Mouse (Mus musculus): Measurements from ENCODE around the gene Ube2h.

Gene Ube2h

DNA sequence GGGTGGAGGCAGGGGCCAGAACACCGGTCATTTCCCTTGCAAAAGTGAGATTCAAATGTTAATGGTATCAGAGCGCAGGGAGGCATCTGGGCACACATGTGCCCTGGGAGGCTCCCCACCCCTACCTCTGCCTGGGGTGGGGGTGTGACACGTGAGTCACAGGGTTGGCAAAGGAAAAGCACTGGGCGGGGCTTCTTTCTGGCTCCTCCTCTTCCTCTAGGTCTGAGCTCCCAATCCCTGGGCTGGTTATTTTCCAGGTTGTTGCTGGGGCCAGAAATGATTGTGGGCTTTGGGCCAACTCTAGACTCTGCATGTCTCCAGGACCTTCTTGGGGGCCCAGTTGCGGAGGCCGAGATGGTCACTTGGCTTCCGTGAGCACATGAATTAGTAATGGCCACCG, 108.2 kb downstream of the Ube2h start:
- no peak for DNase-seq (ENCODE audit: low spot score)

DNA sequence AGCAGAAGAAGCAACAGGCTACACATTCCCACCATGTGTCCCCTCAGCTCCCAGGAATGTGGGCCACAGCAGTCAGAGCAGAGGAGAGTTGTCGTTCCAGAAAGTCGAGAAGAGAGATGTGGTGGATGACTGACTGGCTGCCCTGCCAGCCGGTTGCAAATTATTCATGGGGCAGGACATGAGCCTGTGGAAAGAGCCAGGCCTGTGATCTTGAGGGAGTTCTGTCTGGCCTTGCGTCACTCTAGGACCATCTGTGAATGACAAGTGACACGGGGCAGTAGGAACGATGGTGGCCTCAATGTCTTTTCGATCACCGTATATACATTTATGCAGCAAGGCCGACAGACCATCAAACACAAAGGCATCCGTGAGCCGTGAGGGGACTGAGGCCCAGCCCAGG, 108.7 kb downstream of the Ube2h start:
- DNase-seq (ENCODE audit: low spot score) = no peak

DNA sequence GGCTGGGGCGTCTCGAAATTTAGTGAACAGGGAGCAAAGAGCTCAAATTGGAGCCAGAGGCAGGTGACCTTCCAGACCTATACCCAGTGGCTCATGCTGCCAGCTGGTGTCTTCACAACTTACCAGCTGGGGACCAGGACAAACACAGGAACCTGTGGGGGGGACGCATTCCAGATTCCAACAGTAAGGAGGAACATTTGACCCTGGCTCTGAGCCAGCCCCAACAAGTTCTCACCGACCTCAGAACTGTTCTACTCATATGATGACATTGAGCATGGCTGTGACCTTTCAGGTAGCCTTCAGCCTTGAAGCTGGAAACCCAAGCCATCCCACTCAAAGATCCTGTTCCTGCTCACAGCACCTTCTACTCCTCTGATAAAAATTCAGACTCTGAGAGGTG, 120.7 kb downstream of the Ube2h start:
- DNase-seq (ENCODE audit: low spot score) = no peak

DNA sequence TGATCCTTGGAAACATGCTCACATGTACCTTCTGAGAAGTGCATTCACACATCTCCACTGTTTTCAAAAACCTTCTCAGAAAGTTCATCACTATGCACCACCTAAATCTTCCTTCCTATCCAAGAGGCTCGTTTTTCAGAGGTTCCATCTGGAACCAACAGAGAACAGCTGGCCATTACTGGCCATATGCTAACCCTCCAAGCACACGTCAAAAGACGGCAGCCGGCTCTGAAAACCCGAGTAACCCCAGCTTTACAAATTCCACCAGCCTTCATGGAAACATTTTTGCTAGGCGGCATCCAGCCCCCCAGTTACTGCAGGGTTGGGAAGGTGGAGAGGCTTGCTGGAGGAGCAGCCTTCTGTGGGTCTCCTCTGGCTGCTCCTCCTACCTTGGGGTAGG, 122.3 kb downstream of the Ube2h start:
- no peak for DNase-seq (ENCODE audit: low spot score)

DNA sequence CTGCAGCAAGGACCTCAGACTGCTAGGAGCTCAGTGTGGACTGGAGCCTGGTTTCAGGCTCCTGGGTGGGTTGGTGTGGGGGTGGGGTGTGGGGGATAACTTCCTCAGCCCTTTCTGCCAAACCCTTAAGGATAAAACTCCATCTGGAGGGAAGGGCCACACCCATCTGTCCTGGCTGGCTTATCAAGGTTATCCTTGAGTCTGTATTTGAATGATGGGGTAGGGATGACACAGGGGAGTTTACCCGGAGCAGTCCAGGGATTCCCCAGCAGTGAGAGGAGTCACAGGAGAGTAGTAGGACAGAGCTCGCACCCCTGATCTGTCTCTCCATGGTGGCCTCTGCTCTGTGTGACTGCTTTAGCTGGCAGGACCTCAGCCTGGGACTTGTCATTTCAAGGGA, 124.0 kb downstream of the Ube2h start:
- DNase-seq (ENCODE audit: low spot score) = no peak

DNA sequence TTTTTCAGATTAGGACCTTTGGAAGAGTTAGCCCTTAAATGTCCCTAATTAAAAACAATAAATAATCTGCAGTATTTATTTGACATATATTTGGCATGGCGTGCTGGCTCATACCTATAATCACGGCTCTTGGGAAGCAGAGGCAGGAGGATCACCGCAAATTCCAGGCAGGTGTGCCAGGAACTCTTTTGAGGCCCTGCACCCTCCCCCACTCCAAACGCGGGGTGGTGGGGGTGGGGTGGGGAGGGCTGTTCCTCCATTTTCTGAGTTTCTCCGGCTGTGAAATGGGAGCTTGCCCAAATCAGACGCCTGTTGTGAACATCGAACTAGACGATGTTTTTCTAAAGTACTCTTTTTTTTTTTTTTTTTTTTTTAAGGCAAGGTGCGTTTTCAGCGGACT, 125.3 kb downstream of the Ube2h start:
- DNase-seq (ENCODE audit: low spot score) = no peak

DNA sequence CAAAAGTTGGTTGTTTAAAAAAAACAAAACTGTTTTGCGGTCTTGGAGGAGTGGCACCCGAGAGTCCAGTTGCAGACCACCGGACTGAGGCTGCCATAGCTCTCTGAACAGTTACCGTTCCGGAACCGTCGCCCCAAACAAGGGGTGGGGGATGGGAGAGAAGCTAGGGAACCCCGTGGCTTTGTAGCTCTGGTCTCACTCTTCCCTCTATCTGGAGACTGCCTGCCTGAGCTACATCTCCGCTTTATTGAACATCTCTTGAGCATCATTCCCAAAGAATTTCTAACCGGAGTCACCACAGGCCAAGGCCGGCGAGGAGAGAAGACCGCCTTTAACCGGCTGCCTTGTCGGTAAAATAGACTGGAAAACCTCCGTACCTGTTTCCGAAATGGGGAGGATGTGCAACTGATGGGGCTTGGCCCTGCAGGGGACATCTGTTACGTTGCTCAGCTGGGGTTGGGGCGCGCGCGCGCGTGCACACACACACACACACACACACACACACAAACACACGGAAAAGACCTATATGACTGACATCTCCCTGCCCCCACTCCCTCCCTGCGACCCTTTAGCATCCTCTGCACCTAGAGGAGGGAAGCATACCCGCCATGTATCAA, 126.2 kb downstream of the Ube2h start:
- no peak for DNase-seq (ENCODE audit: low spot score)

DNA sequence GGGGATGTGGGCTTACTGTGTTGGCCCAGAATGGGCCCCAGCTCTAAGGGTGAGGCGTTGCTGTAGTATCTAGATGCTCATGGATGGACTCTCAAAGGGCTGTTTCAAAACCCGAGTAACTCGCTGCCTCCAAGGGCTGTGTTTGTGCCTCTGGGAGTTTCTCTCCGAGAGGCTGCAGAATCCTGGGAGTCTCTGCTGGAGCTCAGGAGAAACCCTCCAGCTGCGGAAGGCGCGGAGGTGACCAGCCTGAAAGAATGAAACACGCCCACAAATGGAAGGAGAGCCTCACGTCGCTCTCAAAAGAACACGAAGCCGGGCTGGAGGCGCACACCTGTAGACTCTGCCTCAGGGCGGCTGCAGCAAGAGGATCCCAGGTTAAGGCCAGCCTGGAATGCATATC, 127.0 kb downstream of the Ube2h start:
- no peak for DNase-seq (ENCODE audit: low spot score)

DNA sequence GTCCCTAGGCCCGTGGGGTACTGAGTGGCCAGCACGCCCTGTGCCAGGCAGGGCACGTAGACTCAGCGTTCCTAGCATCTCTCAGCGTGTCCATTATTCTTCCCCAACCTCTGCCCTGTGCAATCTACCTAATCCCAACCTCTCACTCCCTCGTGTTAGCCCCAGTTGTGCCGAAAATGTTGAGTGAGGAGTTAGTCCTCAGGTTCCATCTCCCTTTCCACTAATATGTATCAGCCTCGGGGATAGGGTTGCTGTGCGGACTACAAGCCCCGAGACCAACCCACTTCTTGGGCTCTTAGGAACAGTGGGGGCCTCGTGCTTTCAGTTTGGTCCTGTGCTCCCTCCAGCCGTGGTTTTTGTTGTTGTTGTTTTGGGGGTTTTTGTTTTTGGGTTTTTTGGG, 127.8 kb downstream of the Ube2h start:
- DNase-seq (ENCODE audit: low spot score) = no peak

DNA sequence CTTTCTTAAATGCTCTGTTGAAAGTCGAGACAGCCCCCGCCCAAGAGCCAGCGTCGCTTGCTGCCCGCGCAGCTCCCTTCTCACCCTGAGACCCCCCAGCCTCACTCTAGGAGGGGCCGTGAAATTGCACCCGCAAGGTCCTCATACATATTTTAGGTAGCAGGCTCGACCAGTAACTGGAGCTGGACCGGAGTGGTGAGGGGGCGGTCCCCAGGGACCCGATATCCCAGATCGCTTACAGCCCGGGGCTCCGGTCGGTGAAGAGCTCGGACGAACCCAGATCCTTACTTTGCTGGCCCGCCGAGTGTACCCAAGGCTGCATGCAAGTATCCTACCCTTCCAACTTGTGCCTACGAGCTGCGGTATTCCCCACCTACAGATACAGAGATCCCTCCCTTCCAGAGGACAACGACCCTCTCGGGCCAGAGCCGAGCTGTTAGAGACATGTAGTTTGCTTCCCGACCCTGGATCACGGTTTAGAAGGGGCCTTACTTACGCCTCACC, 128.4 kb downstream of the Ube2h start:
- no peak for DNase-seq (ENCODE audit: low spot score)

DNA sequence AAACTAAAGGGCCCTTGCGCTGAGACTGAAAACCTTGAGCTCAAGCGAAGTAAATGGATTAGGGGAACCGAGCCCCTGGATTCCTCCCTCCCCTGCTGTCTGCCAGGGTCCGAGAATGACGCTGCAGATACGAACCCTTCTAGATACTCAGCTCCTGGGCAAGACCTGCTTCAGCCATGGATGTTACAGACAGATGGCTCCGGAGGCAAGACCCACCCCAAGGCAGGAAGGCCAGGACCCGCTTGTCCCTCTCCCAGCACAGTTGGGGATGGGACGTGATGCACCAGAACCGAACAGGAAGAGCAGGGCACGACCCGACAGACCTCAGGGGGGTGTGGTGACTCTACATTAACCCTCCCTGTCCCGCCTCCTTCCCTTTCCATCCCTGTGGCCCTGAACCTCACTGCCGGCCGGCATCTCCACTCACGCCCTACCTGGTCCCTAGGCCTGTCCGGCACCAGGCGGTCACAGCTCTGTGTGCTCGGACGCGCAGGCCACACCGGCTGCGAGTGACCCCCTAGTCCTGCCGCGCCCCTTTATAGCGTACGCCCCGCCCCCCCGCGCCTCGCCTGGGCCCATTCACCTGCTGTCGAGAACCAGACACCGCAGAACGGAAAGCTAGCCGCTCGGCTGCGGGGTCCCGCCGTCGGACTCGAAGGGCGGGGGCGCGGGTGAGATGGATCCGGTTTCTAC, 129.0 kb downstream of the Ube2h start:
- no peak for DNase-seq (ENCODE audit: low spot score)

DNA sequence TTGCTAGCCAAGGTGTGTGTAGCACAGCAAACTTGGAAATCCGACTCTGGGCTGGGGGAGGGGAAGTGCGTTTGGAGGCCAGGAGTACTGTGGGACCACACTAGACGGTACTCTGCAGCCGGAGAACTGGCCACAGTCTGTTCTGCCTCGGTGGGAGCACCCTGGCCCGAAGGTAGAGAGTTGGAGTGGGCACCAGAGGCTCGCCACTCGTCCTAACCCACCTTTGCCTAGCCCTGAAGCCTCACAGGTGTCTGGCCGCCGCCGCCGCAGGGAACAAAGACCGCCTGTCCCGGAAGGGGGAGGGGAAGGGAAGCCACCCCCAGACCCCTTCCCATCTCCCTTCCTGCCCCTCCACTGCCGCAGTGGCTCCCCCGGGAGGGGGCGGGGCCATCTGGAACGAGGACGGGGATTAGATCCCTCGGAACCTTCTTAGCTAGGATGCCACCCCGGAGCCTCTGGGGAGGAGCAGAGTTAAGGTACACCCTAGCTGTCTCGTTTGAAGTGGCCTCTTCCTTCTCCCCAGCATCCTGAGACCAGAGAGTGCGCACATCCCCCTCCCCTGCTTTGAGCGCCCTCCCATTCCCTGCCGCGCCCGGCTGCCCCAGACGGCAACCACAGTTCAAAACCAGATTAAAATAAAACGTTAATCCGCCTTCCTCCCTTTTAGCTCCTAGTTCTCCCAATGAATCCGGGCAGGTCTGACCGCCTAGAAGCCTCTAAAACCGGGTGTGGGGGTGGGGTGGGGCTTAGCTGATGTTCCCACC, 129.7 kb downstream of the Ube2h start:
- DNase-seq (ENCODE audit: low spot score) = peak; percentile 19

DNA sequence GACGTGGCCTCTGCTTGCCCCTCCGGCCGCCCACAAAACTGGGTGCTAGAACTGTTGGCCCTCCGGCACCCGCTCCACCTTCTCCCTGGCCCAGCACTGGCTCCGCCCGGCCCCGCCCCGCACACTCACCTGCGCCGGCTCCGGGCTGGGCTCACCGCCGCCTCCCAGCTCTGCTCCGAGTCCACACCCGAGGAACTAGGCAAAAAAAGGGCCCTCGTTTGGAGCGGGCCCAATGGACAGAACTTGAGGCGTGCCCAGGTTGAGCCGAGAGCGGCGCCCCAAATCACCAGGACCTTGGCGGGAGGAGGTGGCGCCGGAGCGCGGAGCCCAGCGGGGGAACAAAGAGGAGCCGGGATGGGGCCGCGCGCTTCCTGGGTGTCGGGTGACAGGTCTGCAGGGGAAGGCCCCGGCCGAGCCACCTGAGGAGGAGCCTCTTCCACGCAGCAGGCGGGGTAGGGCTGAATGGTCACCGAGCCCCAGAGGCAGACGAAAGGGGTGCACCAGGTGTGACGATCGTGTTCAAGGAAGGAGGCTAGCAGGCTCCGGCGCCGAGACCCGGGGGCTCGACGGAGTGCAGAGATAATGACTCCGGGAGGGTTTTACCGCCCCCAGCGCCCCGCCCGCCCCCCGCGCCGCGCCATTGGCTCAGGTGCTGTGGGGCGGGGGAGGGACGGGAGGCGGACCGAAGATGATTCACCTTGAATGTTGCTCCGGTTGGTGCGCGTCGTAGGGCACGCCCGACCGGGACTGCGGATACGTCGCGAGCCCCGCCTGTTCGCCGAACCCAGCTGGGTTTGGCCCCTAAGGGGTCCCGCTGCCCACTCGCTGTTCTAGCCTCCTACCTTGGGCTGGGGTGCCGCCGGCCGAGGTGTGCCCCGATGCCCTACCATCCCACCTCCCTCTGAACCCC, 130.5 kb downstream of the Ube2h start:
- DNase-seq (ENCODE audit: low spot score) = peak; percentile 63

DNA sequence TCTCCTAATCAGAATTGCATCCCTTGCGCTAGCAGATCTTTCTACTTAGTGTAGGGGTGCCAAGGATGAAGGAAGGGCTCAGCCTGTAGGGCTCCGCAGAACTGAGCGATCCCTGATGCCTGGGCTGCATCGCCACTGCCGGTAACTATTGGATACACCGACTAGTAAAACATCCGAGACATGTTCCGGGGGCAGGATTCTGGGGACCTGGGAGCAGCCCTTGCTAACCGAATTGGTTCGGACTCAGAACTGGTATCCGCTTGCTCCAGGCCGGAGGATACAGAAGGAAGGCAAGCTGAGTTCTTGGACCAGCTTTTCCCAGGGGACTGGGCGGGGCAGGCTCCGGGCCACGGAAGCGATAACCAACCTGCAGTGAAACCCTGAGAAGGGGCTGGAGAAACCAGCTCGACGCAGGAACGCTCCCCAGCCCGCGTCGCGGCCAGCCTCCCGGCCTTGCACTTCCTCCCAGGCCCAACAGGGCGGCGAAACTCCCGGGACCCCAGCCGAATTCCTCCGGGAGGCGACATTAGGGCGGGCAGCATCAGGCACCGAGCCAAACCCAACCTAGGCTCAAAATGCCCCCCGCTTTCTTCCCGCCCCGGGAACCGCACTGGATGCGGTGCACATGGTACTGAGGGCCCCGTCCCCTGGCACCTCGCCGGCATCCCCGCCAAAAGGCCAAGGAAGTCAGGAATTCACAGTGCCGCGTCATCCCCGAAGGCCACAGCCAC, 131.4 kb downstream of the Ube2h start:
- peak; percentile 49 for DNase-seq (ENCODE audit: low spot score)

DNA sequence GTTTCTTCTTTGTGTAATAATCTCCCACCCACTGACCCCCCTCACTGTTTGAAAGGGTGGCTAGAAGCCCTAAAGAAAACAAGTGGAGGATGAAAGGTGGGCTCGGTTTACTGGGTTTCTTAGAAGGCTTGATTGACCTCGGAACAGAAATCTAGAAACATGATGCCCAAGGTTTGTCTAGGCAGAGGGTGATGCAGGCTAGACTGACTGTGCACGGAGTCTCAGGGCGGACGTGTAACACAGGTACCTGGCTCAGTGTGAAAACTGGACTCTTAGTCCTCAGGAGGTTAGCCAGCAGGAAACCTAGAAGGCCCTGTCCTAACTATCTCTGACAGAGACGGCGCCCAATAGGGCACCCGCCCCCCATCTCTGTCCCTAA, 131.9 kb downstream of the Ube2h start:
- no peak for DNase-seq (ENCODE audit: low spot score)

DNA sequence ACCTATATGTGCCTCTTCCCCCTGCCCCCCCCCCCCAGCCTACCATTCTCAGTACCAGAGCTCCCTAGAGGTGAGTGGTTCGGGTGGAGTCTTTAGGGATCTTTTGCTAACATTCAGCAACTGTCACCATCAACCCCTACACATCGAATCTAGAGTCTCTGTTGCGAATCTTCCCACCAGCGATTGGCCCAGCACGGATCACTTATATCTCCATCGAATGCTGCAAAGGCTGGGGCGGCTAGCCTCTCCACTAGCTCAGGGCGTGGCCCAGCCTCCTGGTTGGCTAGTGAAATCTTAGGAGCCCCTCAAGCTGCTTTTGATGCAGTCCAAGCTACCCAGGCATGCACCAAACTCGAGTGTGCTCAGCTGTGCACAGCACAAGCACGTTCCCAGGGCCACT, 132.4 kb downstream of the Ube2h start:
- DNase-seq (ENCODE audit: low spot score) = no peak

DNA sequence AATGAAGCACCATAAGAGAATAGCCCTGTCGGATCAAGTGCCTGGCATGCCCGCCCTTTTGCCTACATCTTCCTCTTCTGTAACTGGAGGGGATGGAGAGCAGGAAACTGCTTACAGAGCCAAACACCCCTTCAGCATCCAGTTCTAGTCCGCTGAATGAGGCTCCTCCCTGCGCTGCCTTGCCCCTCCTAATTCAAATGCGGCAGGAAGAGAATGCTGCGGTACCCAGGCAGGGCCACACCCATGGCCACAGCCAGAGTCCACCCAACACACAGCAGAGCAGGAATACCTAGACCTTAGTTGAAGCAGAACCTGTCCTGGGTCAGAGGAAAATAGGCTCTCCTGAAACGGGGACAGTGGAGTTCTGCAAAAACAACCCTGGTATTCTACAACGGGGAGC, 133.1 kb downstream of the Ube2h start:
- DNase-seq (ENCODE audit: low spot score) = no peak

DNA sequence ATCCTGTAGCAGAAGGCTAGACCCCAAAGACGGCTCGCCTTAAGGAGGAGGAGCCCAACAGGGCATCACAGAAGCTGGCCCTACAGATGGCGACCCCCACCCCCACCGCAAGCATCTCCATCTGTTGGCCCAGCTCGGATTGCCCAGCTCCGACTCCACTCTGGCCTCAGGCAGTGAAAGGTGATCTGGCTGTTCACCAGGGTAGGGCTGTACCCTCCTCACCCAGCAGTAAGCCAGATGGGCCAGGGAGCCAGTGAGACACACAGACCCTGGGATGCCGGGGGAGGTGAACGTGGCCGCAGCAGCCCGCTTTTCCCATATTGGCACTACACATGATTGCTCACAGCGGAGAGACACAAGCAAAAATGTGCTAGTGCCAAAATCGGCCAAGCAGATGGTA, 135.2 kb downstream of the Ube2h start:
- no peak for DNase-seq (ENCODE audit: low spot score)

DNA sequence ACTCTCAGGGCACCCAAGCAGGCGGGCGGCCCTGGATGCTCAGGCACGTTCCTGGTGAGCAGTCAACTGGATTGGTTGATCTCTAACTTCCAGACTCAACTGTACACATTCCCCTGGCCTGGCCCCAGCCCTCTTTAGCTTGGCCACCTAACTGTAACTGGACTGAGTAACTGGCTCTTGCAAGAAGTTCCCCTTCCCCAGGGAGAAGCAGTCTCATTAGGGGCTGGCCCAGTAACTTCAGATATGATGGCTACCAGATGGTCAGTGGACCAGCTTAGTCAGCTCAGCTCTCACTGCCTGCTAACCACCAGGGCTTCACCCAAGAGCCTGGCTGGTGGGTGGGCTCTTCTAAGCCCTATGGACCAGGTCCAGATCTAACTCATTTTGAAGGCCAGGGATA, 136.1 kb downstream of the Ube2h start:
- DNase-seq (ENCODE audit: low spot score) = no peak

DNA sequence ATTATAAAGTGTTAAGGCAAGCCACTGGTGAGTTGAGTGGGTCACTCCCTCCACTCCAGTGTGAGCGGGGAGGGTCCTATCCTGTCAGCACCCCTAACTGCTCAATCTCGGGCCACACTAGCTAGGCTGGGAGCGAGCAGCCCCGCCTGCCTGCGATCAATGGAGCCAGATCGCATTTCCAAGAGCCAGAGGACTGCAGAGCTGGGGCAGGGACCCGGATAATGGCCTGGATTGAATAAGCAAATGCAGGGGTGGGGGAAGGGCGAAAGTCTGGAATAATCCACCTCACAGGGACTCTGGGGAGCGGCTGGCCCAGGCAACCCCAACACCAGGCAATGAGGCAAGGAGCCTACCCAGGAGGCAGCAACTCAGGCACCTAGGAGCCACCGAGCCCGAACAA, 137.1 kb downstream of the Ube2h start:
- no peak for DNase-seq (ENCODE audit: low spot score)

DNA sequence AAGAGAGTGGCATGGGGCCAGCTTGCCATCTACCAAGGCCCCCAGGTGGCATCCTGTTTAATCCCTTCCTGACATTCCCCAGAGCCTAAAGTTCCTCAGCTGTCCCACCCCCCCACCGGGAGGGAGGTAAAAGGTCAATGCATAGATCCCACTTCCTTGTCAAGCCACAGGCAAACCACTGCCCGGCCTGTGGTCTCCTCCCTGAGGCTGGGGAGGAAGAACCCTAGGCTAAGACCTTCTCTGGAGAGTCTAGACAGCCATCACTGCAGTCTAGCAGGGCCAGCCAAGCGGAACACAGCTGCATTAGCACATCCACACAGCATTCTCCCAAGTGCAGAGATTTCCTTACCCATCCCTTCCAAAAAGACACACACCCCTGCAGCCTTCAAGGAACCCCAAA, 138.0 kb downstream of the Ube2h start:
- DNase-seq (ENCODE audit: low spot score) = no peak

DNA sequence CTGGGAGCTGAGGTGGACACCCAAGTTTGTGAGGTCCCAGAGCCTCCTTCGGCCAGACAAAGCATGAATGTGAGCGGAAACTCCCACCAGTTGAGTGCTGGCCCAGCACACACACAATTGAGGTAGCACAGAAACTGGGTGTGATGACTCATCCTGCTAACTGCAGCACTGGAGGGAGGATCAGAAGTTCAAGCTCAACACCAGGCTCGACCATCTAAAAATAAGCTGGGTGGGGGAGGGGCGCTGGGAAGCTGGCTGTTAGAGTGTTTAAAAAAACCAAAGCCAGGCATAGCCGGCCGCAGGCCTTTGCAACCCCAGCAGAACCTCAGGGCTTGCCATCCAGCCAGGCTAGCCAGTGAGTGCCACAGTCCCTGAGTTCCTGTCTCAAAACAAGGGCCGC, 142.2 kb downstream of the Ube2h start:
- no peak for DNase-seq (ENCODE audit: low spot score)

Data from urinary bladder, postnatal 25 days (tissue).